Mouse (Mus musculus): ENCODE results near the gene Wnk2.

DNA sequence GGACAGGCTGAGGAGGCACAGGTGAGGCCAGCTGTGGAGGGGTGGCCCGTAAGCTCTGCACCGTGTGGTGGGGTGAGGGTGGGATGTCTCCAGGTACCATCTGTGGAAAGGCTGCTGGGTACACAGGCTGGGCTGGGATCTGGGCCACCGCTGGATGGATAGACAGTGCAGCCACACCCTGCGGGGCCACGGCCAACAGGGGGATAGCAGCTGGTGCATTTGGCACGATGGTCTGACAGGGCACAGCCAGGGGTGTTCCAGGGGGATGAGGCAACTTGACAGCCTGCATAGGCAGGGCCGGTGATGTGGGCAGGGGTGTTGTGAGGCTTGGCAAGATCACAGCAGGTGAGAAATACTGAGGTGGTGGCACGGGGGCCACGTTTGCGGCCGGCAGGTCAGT lies 71.6 kb downstream of the Wnk2 start:
- TF ChIP-seq CTCF (IDR thresholded peaks at IDR 0.05; ENCODE audit: low read depth, low read length) (no peak), POLR2A (IDR thresholded peaks at IDR 0.05; ENCODE audit: borderline replicate concordance, low read depth, low read length) (no peak)

All from bone marrow macrophage, adult 2 months (primary cell).